Mouse (Mus musculus) thymus, adult 2 months (tissue): ENCODE data around the gene Shkbp1.

Experiments
- CTCF ChIP-seq: fragments of 200-500 bp; IDR thresholded peaks from 2 replicates; pipeline ENCODE4 v1.5.1; 2012; ENCODE audit warnings: mild to moderate bottlenecking, control low read depth, low read length, moderate library complexity, borderline replicate concordance; ENCODE audit not compliant: control insufficient read depth, poor library complexity, insufficient read depth; ENCODE audit errors: extremely low read depth
- POLR2A ChIP-seq: fragments of 200-500 bp; IDR thresholded peaks from 2 replicates; pipeline ENCODE4 v1.6.1; 2012; ENCODE audit warnings: mild to moderate bottlenecking, low read length, control low read depth, moderate library complexity; ENCODE audit not compliant: control insufficient read depth, poor library complexity, insufficient read depth; ENCODE audit errors: extremely low read depth

GRCm38 (mm10) chr7:27356248-27356647 lies 429 bp upstream of the Shkbp1 start:
- TF ChIP-seq CTCF (no peak), POLR2A (0 out of 2 replicates have a peak, but pooled peaks have one; percentile 6)
